Comparison of ENCODE assay signal across 8 mouse cellular contexts in the genomic region with DNA sequence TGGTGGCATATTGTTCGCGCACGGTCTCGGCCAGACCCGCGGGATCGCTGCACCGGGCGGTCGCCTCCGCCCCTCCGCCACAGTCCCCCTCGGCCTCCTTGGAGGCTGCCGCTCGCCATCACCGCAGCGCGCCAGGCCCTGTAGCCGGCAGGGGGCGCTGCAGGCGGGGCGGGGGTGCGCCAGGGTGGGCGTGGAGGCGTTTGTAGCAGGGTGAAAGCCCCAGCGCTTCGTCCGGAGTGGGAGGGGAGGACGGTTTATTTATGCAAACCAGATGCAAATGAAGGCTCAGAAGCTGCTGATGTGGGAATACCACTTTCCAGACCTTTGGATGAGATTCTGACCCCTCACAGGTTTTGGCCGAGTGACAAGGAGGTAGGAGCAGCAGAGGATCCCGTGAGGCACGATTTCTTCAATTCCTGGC. TPM values are rescaled to one million over a fixed set of nuclear protein-coding genes. Genes with fewer than 3 reads are reported as not detected.
DNase-seq lines count a peak whose midpoint lies in the region; ATAC-seq and TF ChIP-seq lines count a peak whose summit lies in the region.

No protein-coding gene starts in this region.

- WGBS in forebrain, embryonic 13.5 days, result under 1% methylated on average over 28 of the region's 32 CpGs
- WGBS in lung, embryonic 15.5 days, result under 1% methylated on average over 32 of the region's 32 CpGs
- under 1% methylated on average over 32 of the region's 32 CpGs for WGBS in neural tube, embryonic 15.5 days

- ATAC-seq in forebrain, embryonic 13.5 days, result peak; percentile 84
- peak; percentile 74 for ATAC-seq in lung, embryonic 15.5 days (ENCODE audit: borderline replicate concordance, extremely low read depth, low FRiP score, low TSS enrichment)
- peak; percentile 77 for ATAC-seq in neural tube, embryonic 15.5 days (ENCODE audit: low FRiP score)

- TF ChIP-seq CTCF in E14TG2a.4 (conservative IDR thresholded peaks at IDR 0.05; ENCODE audit: low read length), result no peak
- TF ChIP-seq CTCF in layer of hippocampus, adult 2 months (conservative IDR thresholded peaks at IDR 0.05), result peak; percentile 97

- peak overlapping the region; percentile 73 for H3K4me2 ChIP-seq in forebrain, embryonic 13.5 days
- H3K4me2 ChIP-seq in lung, embryonic 15.5 days, result peak overlapping the region; percentile 98
- peak overlapping the region; percentile 88 for H3K4me2 ChIP-seq in neural tube, embryonic 15.5 days

- peaks cover 81% of the 10 kb centered on the region for H3K27me3 ChIP-seq in E14TG2a.4 (ENCODE audit: insufficient read depth, low read length)
- peaks cover 78% of the 10 kb centered on the region for H3K27me3 ChIP-seq in forebrain, embryonic 13.5 days
- H3K27me3 ChIP-seq in lung, embryonic 15.5 days, result peaks cover 78% of the 10 kb centered on the region
- peaks cover 35% of the 10 kb centered on the region for H3K27me3 ChIP-seq in neural tube, embryonic 15.5 days (replicated peaks)

- no peaks in the 10 kb centered on the region for H3K36me3 ChIP-seq in E14TG2a.4 (ENCODE audit: insufficient read depth, low read length)
- H3K36me3 ChIP-seq in forebrain, embryonic 13.5 days (ENCODE audit: poor library complexity, severe bottlenecking), result no peaks in the 10 kb centered on the region
- H3K36me3 ChIP-seq in lung, embryonic 15.5 days, result no peaks in the 10 kb centered on the region
- H3K36me3 ChIP-seq in neural tube, embryonic 15.5 days, result no peaks in the 10 kb centered on the region

- no peak overlapping the region for H3K27ac ChIP-seq in brown adipose tissue, adult 24 weeks (replicated peaks; ENCODE audit: low read depth, low read length)
- H3K27ac ChIP-seq in forebrain, embryonic 13.5 days, result peak overlapping the region; percentile 51
- H3K27ac ChIP-seq in layer of hippocampus, adult 2 months, result peak overlapping the region; percentile 88
- H3K27ac ChIP-seq in lung, embryonic 15.5 days, result peak overlapping the region; percentile 58
- H3K27ac ChIP-seq in neural tube, embryonic 15.5 days (replicated peaks), result peak overlapping the region; percentile 91

- H3K4me1 ChIP-seq in E14TG2a.4 (replicated peaks; ENCODE audit: low read depth, low read length), result peaks cover 31% of the 10 kb centered on the region
- no peaks in the 10 kb centered on the region for H3K4me1 ChIP-seq in brown adipose tissue, adult 24 weeks (ENCODE audit: control insufficient read depth, insufficient read depth, insufficient read length, low read length)
- peaks cover 30% of the 10 kb centered on the region for H3K4me1 ChIP-seq in forebrain, embryonic 13.5 days
- peaks cover 23% of the 10 kb centered on the region for H3K4me1 ChIP-seq in lung, embryonic 15.5 days
- H3K4me1 ChIP-seq in neural tube, embryonic 15.5 days, result peaks cover 52% of the 10 kb centered on the region

- peak overlapping the region; percentile 78 for H3K4me3 ChIP-seq in E14TG2a.4 (replicated peaks; ENCODE audit: low read length)
- peak overlapping the region; percentile 53 for H3K4me3 ChIP-seq in brown adipose tissue, adult 24 weeks (ENCODE audit: insufficient read depth, low read depth, low read length)
- H3K4me3 ChIP-seq in forebrain, embryonic 13.5 days, result peak overlapping the region; percentile 45
- peak overlapping the region; percentile 62 for H3K4me3 ChIP-seq in layer of hippocampus, adult 2 months
- H3K4me3 ChIP-seq in lung, embryonic 15.5 days, result peak overlapping the region; percentile 57
- H3K4me3 ChIP-seq in neural tube, embryonic 15.5 days (replicated peaks), result peak overlapping the region; percentile 50

- DNase-seq in heart, postnatal 36 days, result peak; percentile 69 to 70
- peak; percentile 66 to 84 for DNase-seq in layer of hippocampus, adult 2 months (ENCODE audit: low spot score in 2 of 2)
- peak; percentile 60 to 70 for DNase-seq in urinary bladder, postnatal 4 days (ENCODE audit: low spot score in 2 of 2)

- no peaks in the 10 kb centered on the region for H3K9me3 ChIP-seq in E14TG2a.4 (ENCODE audit: low read length)
- no peaks in the 10 kb centered on the region for H3K9me3 ChIP-seq in forebrain, embryonic 13.5 days (replicated peaks)
- H3K9me3 ChIP-seq in lung, embryonic 15.5 days, result no peaks in the 10 kb centered on the region
- H3K9me3 ChIP-seq in neural tube, embryonic 15.5 days (replicated peaks), result no peaks in the 10 kb centered on the region

- intact Hi-C loops in heart, postnatal 36 days (cut with DNase I), result loop anchor here (10.0 kb wide), 2 partner anchors 272 to 482 kb away; partner anchors contain the start of genes Hoxc10 and Hoxc5

- H3K9ac ChIP-seq in forebrain, embryonic 13.5 days, result peak overlapping the region; percentile 60
- peak overlapping the region; percentile 36 for H3K9ac ChIP-seq in lung, embryonic 15.5 days
- H3K9ac ChIP-seq in neural tube, embryonic 15.5 days (replicated peaks), result peak overlapping the region; percentile 59

RNA-seq across cellular contexts. Expression of gene Atp5g2, which starts 20.8 kb away (rescaled TPM):
- 209 and 274 TPM in 2 replicates for polyA plus RNA-seq in brown adipose tissue, adult 24 weeks (2012; ENCODE audit: insufficient read depth, insufficient read length, missing spikeins)
- 52.3 and 79.6 TPM in 2 replicates for polyA plus RNA-seq in forebrain, embryonic 13.5 days (2015; fragmentation: Nextera tagmentation; extraction: Ambion mirVana)
- total RNA-seq in heart, postnatal 36 days (2021), result 10 to 100 TPM; 42.5 to 46.1 TPM
- total RNA-seq in layer of hippocampus, adult 2 months (2021), result 10 to 100 TPM; 11.0 to 11.5 TPM
- 70.9 and 83.1 TPM in 2 replicates for polyA plus RNA-seq in lung, embryonic 15.5 days (2015; fragmentation: Nextera tagmentation; extraction: Ambion mirVana)
- 49.7 and 63.7 TPM in 2 replicates for polyA plus RNA-seq in neural tube, embryonic 15.5 days (2015; fragmentation: Nextera tagmentation; extraction: Ambion mirVana)

RNA-seq across cellular contexts. Expression of gene Calcoco1, which starts 29.0 kb away (rescaled TPM):
- polyA plus RNA-seq in brown adipose tissue, adult 24 weeks (2012; ENCODE audit: insufficient read depth, insufficient read length, missing spikeins), result 43.5 and 58.5 TPM in 2 replicates
- polyA plus RNA-seq in forebrain, embryonic 13.5 days (2015; fragmentation: Nextera tagmentation; extraction: Ambion mirVana), result 45.0 and 48.7 TPM in 2 replicates
- 100 to 1,000 TPM; 111 to 137 TPM for total RNA-seq in heart, postnatal 36 days (2021)
- total RNA-seq in layer of hippocampus, adult 2 months (2021), result 10 to 100 TPM; 95.4 to 96.9 TPM
- 48.0 and 51.4 TPM in 2 replicates for polyA plus RNA-seq in lung, embryonic 15.5 days (2015; fragmentation: Nextera tagmentation; extraction: Ambion mirVana)
- 28.3 and 41.6 TPM in 2 replicates for polyA plus RNA-seq in neural tube, embryonic 15.5 days (2015; fragmentation: Nextera tagmentation; extraction: Ambion mirVana)
